In the genomic region with DNA sequence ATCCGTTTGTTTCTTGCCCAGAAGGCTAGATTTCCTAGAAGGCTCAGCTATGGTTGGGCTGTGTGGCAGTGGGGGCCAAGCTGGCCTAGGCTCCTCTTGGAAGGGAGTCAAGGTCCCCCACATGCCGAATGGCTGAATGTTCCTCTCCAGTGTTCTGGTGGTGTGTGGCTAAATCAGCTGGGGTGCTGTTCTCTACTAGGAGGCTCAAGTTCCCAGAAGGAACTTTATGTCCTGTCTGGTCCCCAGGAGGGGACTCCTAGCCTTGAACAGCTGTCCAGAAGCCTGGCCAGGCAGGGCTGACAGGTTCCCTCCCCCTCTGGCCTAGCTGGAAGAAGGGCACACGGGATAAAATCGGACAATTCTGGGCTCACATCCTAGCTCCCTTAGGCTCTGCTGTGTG, we compare ENCODE assay signal across 8 mouse cellular contexts.
DNase-seq lines count a peak whose midpoint lies in the region; ATAC-seq and TF ChIP-seq lines count a peak whose summit lies in the region.

No protein-coding gene starts in this region.

- peaks cover 28% of the 10 kb centered on the region for H3K4me1 ChIP-seq in forebrain, embryonic 10.5 days
- H3K4me1 ChIP-seq in forebrain, embryonic 14.5 days (ENCODE audit: control insufficient read depth, insufficient read depth, low read length), result no peaks in the 10 kb centered on the region
- H3K4me1 ChIP-seq in midbrain, embryonic 10.5 days, result peaks cover 16% of the 10 kb centered on the region
- no peaks in the 10 kb centered on the region for H3K4me1 ChIP-seq in midbrain, embryonic 16.5 days (ENCODE audit: control insufficient read depth, insufficient read depth, low read length)
- H3K4me1 ChIP-seq in hindbrain, embryonic 15.5 days (replicated peaks), result 0 out of 2 replicates have a peak, but pooled peaks cover 3% of the 10 kb centered on the region
- peaks cover 24% of the 10 kb centered on the region for H3K4me1 ChIP-seq in small intestine, adult 2 months (ENCODE audit: control insufficient read depth, insufficient read depth, insufficient read length, low read length)

- peak overlapping the region; percentile 85 for H3K27ac ChIP-seq in forebrain, embryonic 10.5 days
- no peak overlapping the region for H3K27ac ChIP-seq in forebrain, embryonic 14.5 days (ENCODE audit: low read depth, low read length)
- H3K27ac ChIP-seq in midbrain, embryonic 10.5 days (replicated peaks), result peak overlapping the region; percentile 76
- H3K27ac ChIP-seq in midbrain, embryonic 16.5 days (ENCODE audit: low read length), result no peak overlapping the region
- H3K27ac ChIP-seq in hindbrain, embryonic 15.5 days (replicated peaks), result peak overlapping the region; percentile 22
- H3K27ac ChIP-seq in small intestine, adult 2 months (ENCODE audit: insufficient read depth, low read depth, low read length), result peak overlapping the region; percentile 57

- no peaks in the 10 kb centered on the region for H3K36me3 ChIP-seq in forebrain, embryonic 10.5 days (replicated peaks)
- no peaks in the 10 kb centered on the region for H3K36me3 ChIP-seq in forebrain, embryonic 14.5 days (ENCODE audit: control insufficient read depth, insufficient read depth, low read length)
- no peaks in the 10 kb centered on the region for H3K36me3 ChIP-seq in midbrain, embryonic 10.5 days
- no peaks in the 10 kb centered on the region for H3K36me3 ChIP-seq in midbrain, embryonic 16.5 days (ENCODE audit: control insufficient read depth, insufficient read depth, low read length)
- H3K36me3 ChIP-seq in hindbrain, embryonic 15.5 days, result no peaks in the 10 kb centered on the region
- H3K36me3 ChIP-seq in small intestine, adult 2 months (ENCODE audit: control insufficient read depth, insufficient read depth, low read length), result no peaks in the 10 kb centered on the region

- no peak for DNase-seq in forebrain, embryonic 10.5 days (ENCODE audit: extremely low spot score, low spot score)
- DNase-seq in forebrain, embryonic 14.5 days (ENCODE audit: low spot score), result no peak
- no peak for DNase-seq in midbrain, embryonic 10.5 days (ENCODE audit: low spot score)
- DNase-seq in thymus, postnatal 10 days (ENCODE audit: low spot score in 2 of 2), result no peak
- DNase-seq in frontal cortex, postnatal 25 days (ENCODE audit: low spot score in 2 of 2), result no peak

- H3K27me3 ChIP-seq in forebrain, embryonic 10.5 days (ENCODE audit: poor library complexity, severe bottlenecking), result no peaks in the 10 kb centered on the region
- no peaks in the 10 kb centered on the region for H3K27me3 ChIP-seq in forebrain, embryonic 14.5 days (replicated peaks; ENCODE audit: control insufficient read depth, insufficient read depth, low read length)
- no peaks in the 10 kb centered on the region for H3K27me3 ChIP-seq in midbrain, embryonic 10.5 days (ENCODE audit: low read depth, poor library complexity, severe bottlenecking)
- no peaks in the 10 kb centered on the region for H3K27me3 ChIP-seq in midbrain, embryonic 16.5 days (ENCODE audit: control insufficient read depth, insufficient read depth, low read depth, low read length)
- no peaks in the 10 kb centered on the region for H3K27me3 ChIP-seq in hindbrain, embryonic 15.5 days
- no peaks in the 10 kb centered on the region for H3K27me3 ChIP-seq in small intestine, adult 2 months (ENCODE audit: control insufficient read depth, insufficient read depth, low read length)

- no peak overlapping the region for H3K4me2 ChIP-seq in forebrain, embryonic 14.5 days (ENCODE audit: low read length)
- no peak overlapping the region for H3K4me2 ChIP-seq in midbrain, embryonic 16.5 days (ENCODE audit: low read length)
- H3K4me2 ChIP-seq in hindbrain, embryonic 15.5 days, result no peak overlapping the region

- H3K9ac ChIP-seq in forebrain, embryonic 14.5 days (ENCODE audit: low read length), result no peak overlapping the region
- H3K9ac ChIP-seq in midbrain, embryonic 16.5 days (ENCODE audit: low read depth, low read length), result no peak overlapping the region
- no peak overlapping the region for H3K9ac ChIP-seq in hindbrain, embryonic 15.5 days

- no peaks in the 10 kb centered on the region for H3K9me3 ChIP-seq in forebrain, embryonic 10.5 days
- H3K9me3 ChIP-seq in forebrain, embryonic 14.5 days (replicated peaks; ENCODE audit: control insufficient read depth, low read length), result no peaks in the 10 kb centered on the region
- no peaks in the 10 kb centered on the region for H3K9me3 ChIP-seq in midbrain, embryonic 10.5 days (replicated peaks)
- H3K9me3 ChIP-seq in midbrain, embryonic 16.5 days (replicated peaks; ENCODE audit: control insufficient read depth, low read length, poor library complexity, severe bottlenecking), result no peaks in the 10 kb centered on the region
- H3K9me3 ChIP-seq in hindbrain, embryonic 15.5 days, result no peaks in the 10 kb centered on the region

- H3K4me3 ChIP-seq in forebrain, embryonic 10.5 days, result no peak overlapping the region
- no peak overlapping the region for H3K4me3 ChIP-seq in forebrain, embryonic 14.5 days (ENCODE audit: low read depth, low read length)
- no peak overlapping the region for H3K4me3 ChIP-seq in midbrain, embryonic 10.5 days
- H3K4me3 ChIP-seq in midbrain, embryonic 16.5 days (ENCODE audit: low read depth, low read length), result no peak overlapping the region
- H3K4me3 ChIP-seq in hindbrain, embryonic 15.5 days, result no peak overlapping the region
- no peak overlapping the region for H3K4me3 ChIP-seq in small intestine, adult 2 months (ENCODE audit: low read depth, low read length)

- TF ChIP-seq POLR2A in small intestine, adult 2 months (IDR thresholded peaks at IDR 0.05; ENCODE audit: low read depth, low read length), result no peak

- no peak for ATAC-seq in forebrain, embryonic 14.5 days
- no peak for ATAC-seq in midbrain, embryonic 16.5 days
- ATAC-seq in hindbrain, embryonic 15.5 days (ENCODE audit: low FRiP score, low read depth), result no peak

- 43% methylated on average over 4 of the region's 4 CpGs for WGBS in forebrain, embryonic 10.5 days
- WGBS in forebrain, embryonic 14.5 days, result 63% methylated on average over 4 of the region's 4 CpGs
- WGBS in midbrain, embryonic 10.5 days, result 54% methylated on average over 4 of the region's 4 CpGs
- whole genome bisulfite sequencing in midbrain, embryonic 16.5 days, result 61% methylated on average over 4 of the region's 4 CpGs
- 56% methylated on average over 4 of the region's 4 CpGs for WGBS in hindbrain, embryonic 15.5 days
- 73% methylated on average over 4 of the region's 4 CpGs for WGBS in small intestine, adult 2 months

- TF ChIP-seq CTCF in small intestine, adult 2 months (IDR thresholded peaks at IDR 0.05; ENCODE audit: extremely low read depth, insufficient read length, insufficient replicate concordance, low read depth, low read length), result no peak

Comparison
In these comparisons a context has a peak if more than half of its experiments do, and no peak if none do; other contexts are left out.
1. H3K27ac ChIP-seq: peak in forebrain, embryonic 10.5 days (single experiment), midbrain, embryonic 10.5 days (single experiment), hindbrain, embryonic 15.5 days (single experiment) and small intestine, adult 2 months (single experiment); none in forebrain, embryonic 14.5 days (single experiment) and midbrain, embryonic 16.5 days (single experiment).